Mouse (Mus musculus): ENCODE results near the gene Mylk.

DNA sequence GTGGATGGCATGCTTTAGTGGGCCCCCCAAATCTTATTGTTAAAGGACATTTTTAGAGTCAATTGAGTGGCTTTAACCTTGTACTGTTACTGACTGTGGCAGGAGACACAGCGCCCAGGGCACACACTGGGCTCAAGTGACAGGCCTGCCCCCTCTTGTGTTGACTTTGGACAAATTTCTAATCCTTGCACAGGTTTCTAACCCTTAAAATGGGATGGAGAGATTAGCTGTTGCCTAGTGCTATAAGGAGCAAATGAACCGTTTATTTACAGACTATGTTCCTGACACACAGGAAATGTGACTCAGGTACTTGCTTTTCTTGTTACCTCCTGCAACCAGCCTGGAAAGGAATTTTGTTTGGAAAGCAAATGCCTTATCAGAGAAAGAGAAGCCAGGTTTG, 67.2 kb downstream of the Mylk start:
- TF ChIP-seq CTCF (IDR thresholded peaks at IDR 0.05; ENCODE audit: insufficient read depth, low read length) (no peak), POLR2A (IDR thresholded peaks at IDR 0.05; ENCODE audit: borderline replicate concordance, extremely low read depth, low read depth, low read length) (no peak)
